Mouse (Mus musculus) small intestine, adult 2 months (tissue): ENCODE results near the gene Ocel1. TPM values are rescaled to one million over a fixed set of nuclear protein-coding genes. Genes with fewer than 3 reads are reported as not detected.

Source experiments
- H3K27ac ChIP-seq: fragments of 200-500 bp; 2 replicates; pipeline ENCODE4 v1.5.1; 2012; ENCODE audit warnings: low read depth, low read length, control low read depth, inconsistent platforms; ENCODE audit not compliant: insufficient read depth
- H3K27me3 ChIP-seq: fragments of 200-500 bp; 2 replicates; pipeline ENCODE4 v1.6.1; 2012; ENCODE audit warnings: mild to moderate bottlenecking, moderate library complexity, low read length, inconsistent platforms; ENCODE audit not compliant: control insufficient read depth, insufficient read depth
- H3K36me3 ChIP-seq: fragments of 200-500 bp; 2 replicates; pipeline ENCODE4 v1.6.1; 2012; ENCODE audit warnings: mild to moderate bottlenecking, low read length, control low read depth, inconsistent platforms; ENCODE audit not compliant: control insufficient read depth, insufficient read depth
- H3K4me1 ChIP-seq: fragments of 200-500 bp; 2 replicates; pipeline ENCODE4 v1.6.1; 2012; ENCODE audit warnings: low read length, inconsistent platforms, mixed read lengths; ENCODE audit not compliant: control insufficient read depth, insufficient read depth, insufficient read length
- H3K4me3 ChIP-seq: fragments of 200-500 bp; 2 replicates; pipeline ENCODE4 v1.5.1; 2012; ENCODE audit warnings: low read depth, mild to moderate bottlenecking, control low read depth, inconsistent platforms, low read length, moderate library complexity
- CTCF ChIP-seq: fragments of 200-500 bp; IDR thresholded peaks from 2 replicates; pipeline ENCODE4 v1.5.1; 2012; ENCODE audit warnings: low read depth, mild to moderate bottlenecking, control low read depth, inconsistent platforms, low read length, moderate library complexity, mixed read lengths; ENCODE audit not compliant: insufficient replicate concordance, insufficient read length; ENCODE audit errors: extremely low read depth
- POLR2A ChIP-seq: fragments of 200-500 bp; IDR thresholded peaks from 2 replicates; pipeline ENCODE4 v1.6.1; 2012; ENCODE audit warnings: low read depth, mild to moderate bottlenecking, control low read depth, inconsistent platforms, low read length, moderate library complexity
- WGBS: fragments of 180-500 bp; shearing (Covaris S2); methylation state at CpG from one replicate; pipeline ENCODE4 v1.1.7; 2018; 5-methylcytosine and 5-hydroxymethylcytosine counted together
- polyA plus RNA-seq: library from polyadenylated mRNA; depleted of rRNA; stranded (reverse); fragments of >200 nt; gene quantifications from 2 replicates; pipeline ENCODE4 v1.2.3, GENCODE M21; 2012

Ocel1 gene
- polyA plus RNA-seq, 1 experiment = 70.3 TPM

GRCm38 (mm10) chr8:71404951-71405351 lies 33.9 kb downstream of the Ocel1 start:
- Histone ChIP-seq H3K27me3 (no peaks in the 10 kb centered on the region), H3K36me3 (peaks cover 2% of the 10 kb centered on the region; the same call in 1 of the 2 replicates), H3K4me1 (peaks cover 36% of the 10 kb centered on the region), H3K4me3 (no peak overlapping the region), H3K27ac (no peak overlapping the region)
- WGBS = 76% methylated on average over 9 of the region's 9 CpGs
- TF ChIP-seq POLR2A = no peak
- no peak for TF ChIP-seq CTCF

GRCm38 (mm10) chr8:71405401-71406098 lies 34.5 kb downstream of the Ocel1 start, which contains the start of gene Ankle1:
TSS of gene Ankle1 (plus strand) at chr8:71406010.
- 9% methylated on average over 33 of the region's 33 CpGs for WGBS
- peak; percentile 70; the same call in 1 of the 2 replicates for TF ChIP-seq POLR2A
- TF ChIP-seq CTCF = peak; percentile 46; the same call in 1 of the 2 replicates
- no peak within 1 kb of the TSS for H3K27ac ChIP-seq
- peak within 1 kb of the TSS; percentile 68 for H3K4me3 ChIP-seq
- peaks cover 36% of the 10 kb centered on the region for H3K4me1 ChIP-seq
- no peaks in the 10 kb centered on the region for H3K27me3 ChIP-seq
- H3K36me3 ChIP-seq = 0 out of 2 replicates have a peak, but pooled peaks cover 2% of the 10 kb centered on the region

- H3K36me3 ChIP-seq = 0 out of 2 replicates have a peak, but pooled peaks cover 2% of the 10 kb centered on the region
- under 1% methylated on average over 55 of the region's 55 CpGs for WGBS
- H3K27me3 ChIP-seq = no peaks in the 10 kb centered on the region
- H3K4me3 ChIP-seq = peak overlapping the region; percentile 68
- TF ChIP-seq CTCF (peak; percentile 68), POLR2A (no peak)
- peaks cover 37% of the 10 kb centered on the region for H3K4me1 ChIP-seq
- H3K27ac ChIP-seq = no peak overlapping the region
These were observed 35.3 kb downstream of the Ocel1 start for GRCm38 (mm10) chr8:71406099-71407015.

- WGBS = 92% methylated on average over 14 of the region's 14 CpGs
- H3K27ac ChIP-seq = no peak overlapping the region
- no peak overlapping the region for H3K4me3 ChIP-seq
- peaks cover 40% of the 10 kb centered on the region for H3K4me1 ChIP-seq
- no peak for TF ChIP-seq POLR2A
- no peak for TF ChIP-seq CTCF
- 0 out of 2 replicates have a peak, but pooled peaks cover 2% of the 10 kb centered on the region for H3K36me3 ChIP-seq
- no peaks in the 10 kb centered on the region for H3K27me3 ChIP-seq
These were observed 36.3 kb downstream of the Ocel1 start for GRCm38 (mm10) chr8:71407441-71407840.

GRCm38 (mm10) chr8:71408231-71408630 lies 37.1 kb downstream of the Ocel1 start:
- WGBS = 90% methylated on average over 4 of the region's 4 CpGs
- no peak overlapping the region for H3K27ac ChIP-seq
- H3K4me1 ChIP-seq = peaks cover 32% of the 10 kb centered on the region
- H3K36me3 ChIP-seq = 0 out of 2 replicates have a peak, but pooled peaks cover 2% of the 10 kb centered on the region
- TF ChIP-seq CTCF = no peak
- no peak for TF ChIP-seq POLR2A
- H3K4me3 ChIP-seq = no peak overlapping the region
- no peaks in the 10 kb centered on the region for H3K27me3 ChIP-seq

- H3K4me1 ChIP-seq = peaks cover 8% of the 10 kb centered on the region
- H3K36me3 ChIP-seq = 0 out of 2 replicates have a peak, but pooled peaks cover 2% of the 10 kb centered on the region
- no peaks in the 10 kb centered on the region for H3K27me3 ChIP-seq
- TF ChIP-seq CTCF (no peak), POLR2A (no peak)
- no peak overlapping the region for H3K27ac ChIP-seq
- 35% methylated on average over 11 of the region's 11 CpGs for WGBS
- no peak overlapping the region for H3K4me3 ChIP-seq
These were observed 40.6 kb downstream of the Ocel1 start for GRCm38 (mm10) chr8:71411535-71412273.
